Mouse (Mus musculus) cortical plate, adult 2 months (tissue): ENCODE measurements around the gene Zfp536.

Experiments used
- CTCF ChIP-seq: fragments of 200-500 bp; IDR thresholded peaks from 2 replicates; pipeline ENCODE4 v1.5.1; 2011; ENCODE audit warnings: mild to moderate bottlenecking, control low read depth, low read length; ENCODE audit not compliant: insufficient read depth; ENCODE audit errors: extremely low read depth
- POLR2A ChIP-seq: fragments of 200-500 bp; IDR thresholded peaks from 2 replicates; pipeline ENCODE4 v1.6.1; 2011; ENCODE audit warnings: mild to moderate bottlenecking, low read length, control low read depth; ENCODE audit not compliant: insufficient read depth; ENCODE audit errors: extremely low read depth

- TF ChIP-seq POLR2A, result no peak
- TF ChIP-seq CTCF, result no peak
Observed at GRCm38 (mm10) chr7:37484946-37485345, 288.5 kb downstream of the Zfp536 start.
